Mouse (Mus musculus) cortical plate, adult 2 months (tissue): ENCODE measurements around the gene Elmsan1.
A peak's percentile ranks its signal among the peaks of the same experiment; 100 is the strongest.

Experiments
- CTCF ChIP-seq: fragments of 200-500 bp; IDR thresholded peaks from 2 replicates; pipeline ENCODE4 v1.5.1; 2011; ENCODE audit warnings: mild to moderate bottlenecking, control low read depth, low read length; ENCODE audit not compliant: insufficient read depth; ENCODE audit errors: extremely low read depth
- POLR2A ChIP-seq: fragments of 200-500 bp; IDR thresholded peaks from 2 replicates; pipeline ENCODE4 v1.6.1; 2011; ENCODE audit warnings: mild to moderate bottlenecking, low read length, control low read depth; ENCODE audit not compliant: insufficient read depth; ENCODE audit errors: extremely low read depth

DNA sequence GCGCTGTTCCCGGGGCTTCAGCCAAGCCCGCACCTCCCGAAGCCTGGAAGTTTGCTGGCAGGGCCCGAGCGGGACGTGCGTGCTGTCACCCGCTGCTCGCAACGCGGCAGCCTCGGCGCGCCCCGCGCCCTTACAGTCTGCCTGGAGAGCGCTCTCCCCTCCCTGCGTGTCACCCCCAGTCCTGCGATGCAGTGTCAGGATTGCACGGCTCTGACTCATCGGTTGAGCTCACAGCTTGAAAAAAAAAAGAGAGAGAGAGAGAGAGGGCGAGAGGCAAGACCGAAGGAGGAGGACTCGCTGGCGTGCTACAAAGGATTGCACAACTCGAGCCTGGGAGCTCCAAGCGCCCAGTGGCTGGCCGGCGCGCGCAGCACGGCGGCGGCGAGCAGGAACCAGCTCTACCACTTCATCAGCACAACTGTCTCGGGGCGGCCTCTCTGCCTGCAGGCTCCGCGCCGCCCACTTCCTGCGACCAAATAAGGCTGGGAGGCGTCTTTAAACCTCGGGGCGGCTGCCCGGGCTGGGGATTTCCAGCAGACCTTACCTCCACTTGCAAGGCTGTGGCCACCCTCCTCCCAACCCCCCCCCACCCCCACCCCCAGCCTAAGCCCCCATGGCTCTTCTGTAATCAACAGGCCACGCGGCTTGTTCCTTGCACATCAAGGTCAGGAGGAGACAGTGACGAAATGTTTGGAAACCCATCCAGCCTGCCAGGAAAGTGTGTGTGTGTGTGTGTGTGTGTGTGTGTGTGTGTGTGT, 24.9 kb downstream of the Elmsan1 start:
- peak; percentile 83 for TF ChIP-seq POLR2A
- TF ChIP-seq CTCF: no peak
